Mouse (Mus musculus) adrenal gland, postnatal 25 days (tissue): ENCODE data around the gene Ccnf. TPM values are rescaled to one million over a fixed set of nuclear protein-coding genes. Genes with fewer than 3 reads are reported as not detected.

Experiments used
- DNase-seq: peaks from one replicate; pipeline ENCODE4 v3.0.0; 2021; ENCODE audit warnings: mixed read lengths
- total RNA-seq: library from RNA; stranded (reverse); gene quantifications from 2 replicates; pipeline ENCODE4 v1.2.3, GENCODE M21; 2021

Gene Ccnf
- total RNA-seq, 1 experiment from 2014 or later = 8.3 TPM

- DNase-seq = no peak
Observed at GRCm38 (mm10) chr17:24224741-24225140, 26.5 kb downstream of the Ccnf start.

- DNase-seq = no peak
Observed at GRCm38 (mm10) chr17:24223513-24223912, 27.8 kb downstream of the Ccnf start.

DNA sequence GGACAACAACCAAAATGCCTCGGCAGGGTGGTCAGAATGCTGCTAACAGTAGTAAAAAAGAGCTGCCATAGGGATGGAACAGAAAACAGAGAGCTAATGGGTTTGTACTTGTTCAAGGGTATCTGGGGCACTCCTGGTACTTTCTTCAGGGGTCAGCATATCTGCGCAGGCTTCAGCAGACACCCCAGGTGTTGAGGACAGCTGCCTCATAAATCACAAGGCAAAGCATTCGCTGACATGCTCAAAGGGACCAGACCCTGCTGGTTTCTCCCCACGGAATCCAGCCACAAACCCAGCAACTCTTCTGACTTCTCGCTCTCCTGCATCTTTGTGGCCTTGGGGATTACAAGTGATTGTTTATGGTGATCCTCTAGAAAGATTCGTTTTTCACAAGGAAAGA lies 28.6 kb downstream of the Ccnf start:
- no peak for DNase-seq

DNA sequence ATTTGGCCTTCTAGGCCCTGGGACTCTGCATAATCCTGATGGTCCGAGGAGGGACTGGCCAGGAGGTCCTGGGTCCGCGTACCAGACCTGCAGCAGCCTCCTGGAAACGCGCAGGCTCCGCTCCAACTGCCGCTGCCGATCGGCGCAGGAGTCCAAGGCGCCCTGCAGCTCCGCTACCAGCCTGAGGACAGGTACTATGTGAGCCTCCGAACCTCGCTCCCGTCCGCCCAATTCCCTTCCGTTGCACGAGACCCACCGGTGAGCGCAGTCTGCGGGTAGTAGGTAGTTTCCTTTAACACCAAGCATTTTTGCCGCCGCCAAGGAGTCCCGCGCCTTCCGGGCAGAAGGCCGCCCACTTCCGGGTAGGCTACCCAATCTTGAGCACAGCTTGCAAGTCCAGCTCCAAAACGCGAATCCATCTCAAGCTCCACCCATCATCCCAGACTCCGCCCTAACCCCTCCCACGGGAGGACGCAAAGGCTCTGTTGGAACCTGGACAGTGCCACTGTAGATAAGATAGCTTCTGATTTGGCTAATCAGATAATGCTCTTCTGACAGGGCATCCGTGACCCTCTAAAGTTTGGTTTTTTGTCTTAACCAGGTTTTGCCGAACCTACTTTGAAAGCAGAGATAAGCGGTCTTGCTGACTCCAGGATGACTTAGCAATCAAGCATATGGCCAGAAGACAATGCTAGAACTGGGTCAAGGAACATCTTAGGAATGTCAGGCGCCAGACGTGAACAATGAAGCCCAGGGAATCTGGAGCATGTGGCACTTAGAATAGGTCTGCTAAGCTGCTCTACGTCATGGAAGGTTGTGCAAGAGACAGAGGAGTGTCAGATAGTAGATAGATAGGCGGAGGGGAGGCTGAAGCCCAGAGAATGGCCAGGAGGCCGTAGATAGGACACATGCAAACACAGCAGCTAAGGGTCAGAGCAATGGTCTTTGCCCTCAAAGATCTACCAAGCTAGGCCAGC lies 30.6 kb downstream of the Ccnf start, which contains the start of gene Tedc2:
Tedc2 (minus strand) TSS at position 417 of the 977 bp plus-strand sequence.
- DNase-seq = peak; percentile 91

GRCm38 (mm10) chr17:24216836-24217235 lies 34.4 kb downstream of the Ccnf start:
- no peak for DNase-seq

DNA sequence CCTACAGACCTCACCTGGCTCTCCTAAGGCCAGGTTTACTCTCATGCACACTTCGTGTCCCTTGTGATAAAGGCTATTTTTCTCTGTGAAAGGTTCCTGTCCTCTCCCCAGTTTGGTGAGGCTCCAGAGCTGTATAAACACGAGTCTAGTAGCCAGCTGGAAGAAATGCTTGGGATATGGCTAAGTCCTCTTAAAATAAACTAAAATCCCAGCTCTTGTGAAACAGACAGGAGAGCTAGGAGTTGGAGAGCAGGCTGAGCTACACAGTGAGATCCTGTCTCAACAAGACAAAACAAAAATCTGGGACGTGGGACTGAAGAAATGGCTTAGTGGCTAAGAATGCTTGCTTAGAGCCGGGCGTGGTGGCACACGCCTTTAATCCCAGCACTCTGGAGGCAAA lies 38.1 kb downstream of the Ccnf start:
- DNase-seq = no peak

GRCm38 (mm10) chr17:24212441-24213018 lies 38.8 kb downstream of the Ccnf start:
- no peak for DNase-seq

GRCm38 (mm10) chr17:24211631-24212440 lies 39.4 kb downstream of the Ccnf start:
- peak; percentile 65 for DNase-seq

GRCm38 (mm10) chr17:24210591-24210990 lies 40.7 kb downstream of the Ccnf start:
- no peak for DNase-seq

DNA sequence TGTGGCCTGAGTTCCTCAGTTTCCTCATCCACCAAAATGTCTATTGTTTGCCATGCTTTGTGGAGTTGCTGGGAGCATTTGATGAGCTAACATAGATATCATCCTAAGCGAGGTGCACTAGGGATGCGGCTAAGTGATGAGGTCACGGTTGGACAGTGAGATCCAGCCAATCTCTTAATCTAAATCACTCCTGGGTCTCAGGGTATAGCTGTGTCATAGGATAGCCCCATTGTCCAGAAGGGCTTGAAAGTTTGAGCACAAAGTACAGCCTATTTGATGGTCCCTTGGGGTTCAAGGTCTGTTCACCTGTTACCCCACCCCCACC lies 41.4 kb downstream of the Ccnf start:
- no peak for DNase-seq

DNA sequence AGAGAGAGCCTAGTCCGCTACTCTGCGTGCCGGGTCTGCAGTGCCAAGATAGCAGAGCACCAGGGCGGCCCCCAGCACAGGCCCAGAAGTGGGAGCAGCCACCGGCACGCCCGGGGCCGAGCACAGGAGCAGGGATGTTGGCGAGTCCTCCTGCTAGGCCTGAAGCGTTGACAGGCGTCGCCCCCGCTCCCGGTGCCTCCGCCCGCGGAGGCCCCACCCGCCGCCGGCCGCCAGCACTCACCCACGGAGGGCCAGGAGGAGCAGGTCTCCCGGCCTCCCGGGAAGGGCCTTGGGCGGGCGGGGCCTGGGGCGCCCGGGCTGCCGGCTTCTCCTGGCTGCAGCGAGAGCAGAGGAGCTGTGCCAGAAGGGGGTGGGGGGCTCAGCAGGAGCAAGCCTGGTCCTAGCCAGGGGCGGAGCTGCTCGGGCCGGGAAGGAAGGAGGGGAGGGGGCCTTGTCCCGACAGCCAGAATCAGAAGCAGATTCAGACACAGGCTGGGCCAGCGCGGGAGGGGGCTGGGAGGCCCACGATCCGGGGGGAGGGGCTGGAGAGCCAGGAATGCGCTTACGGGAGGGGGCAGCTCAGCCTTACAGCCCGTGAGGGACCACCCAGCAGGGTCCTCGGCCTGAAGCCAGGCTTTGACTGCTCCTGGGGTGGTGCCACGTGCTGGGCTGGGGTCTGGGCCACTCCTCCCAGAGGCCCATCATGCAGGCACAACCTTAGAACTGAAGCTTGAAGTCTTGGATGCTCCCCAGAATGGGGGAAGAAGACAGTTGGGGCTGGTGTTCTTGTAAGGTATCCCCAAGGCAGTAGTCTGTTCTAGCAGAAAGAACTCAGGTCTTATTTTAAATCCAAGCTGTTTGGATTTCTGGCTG lies 42.0 kb downstream of the Ccnf start, which contains the start of gene Ntn3:
Ntn3 (minus strand) TSS at position 489 of the 873 bp plus-strand sequence.
- peak; percentile 57 for DNase-seq

- DNase-seq = peak; percentile 33
Observed at GRCm38 (mm10) chr17:24208641-24209042, 42.6 kb downstream of the Ccnf start.

DNA sequence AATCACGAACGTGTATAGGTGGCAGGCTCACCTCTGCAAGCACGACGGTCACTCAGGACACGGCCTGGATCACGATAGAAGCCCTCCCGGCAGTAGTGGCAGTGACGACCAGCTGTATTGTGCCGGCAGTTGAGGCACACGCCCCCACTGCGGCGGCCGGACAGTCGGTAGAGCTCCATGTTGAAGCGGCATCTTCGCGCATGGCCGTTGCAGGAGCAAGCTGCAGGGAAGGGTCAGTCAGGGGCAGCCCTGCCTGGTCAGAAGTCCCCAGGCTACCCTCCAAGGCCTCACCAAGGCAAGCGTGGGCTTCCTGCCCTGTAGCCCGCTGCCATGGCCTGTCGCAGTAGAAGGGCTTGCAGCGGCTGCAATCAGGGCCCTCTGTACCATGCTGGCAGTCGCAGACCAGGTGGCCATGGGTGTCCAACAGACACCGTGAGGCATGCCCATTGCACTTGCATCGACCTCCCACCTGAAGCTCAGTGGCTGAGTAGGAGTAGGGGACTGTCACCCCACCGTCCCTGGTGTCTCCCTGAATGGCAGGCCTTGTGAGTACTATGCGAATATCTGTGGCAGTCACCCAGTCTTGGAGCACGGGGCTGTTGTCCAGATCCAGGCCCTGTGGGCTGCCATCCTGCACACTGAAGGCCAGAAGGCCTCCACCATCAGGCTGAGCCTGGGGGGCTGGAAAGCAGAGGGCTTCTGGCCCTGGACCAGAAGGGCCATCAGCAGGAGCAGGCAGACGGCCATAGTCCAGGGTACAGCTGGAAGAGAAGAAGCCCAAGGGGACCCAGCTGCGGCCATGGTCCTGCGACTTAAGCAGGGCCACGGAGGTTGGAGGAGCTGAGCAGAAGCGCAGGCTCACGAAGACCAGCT lies 43.3 kb downstream of the Ccnf start:
- DNase-seq = no peak

GRCm38 (mm10) chr17:24206451-24207351 lies 44.6 kb downstream of the Ccnf start:
- peak; percentile 65 for DNase-seq

DNA sequence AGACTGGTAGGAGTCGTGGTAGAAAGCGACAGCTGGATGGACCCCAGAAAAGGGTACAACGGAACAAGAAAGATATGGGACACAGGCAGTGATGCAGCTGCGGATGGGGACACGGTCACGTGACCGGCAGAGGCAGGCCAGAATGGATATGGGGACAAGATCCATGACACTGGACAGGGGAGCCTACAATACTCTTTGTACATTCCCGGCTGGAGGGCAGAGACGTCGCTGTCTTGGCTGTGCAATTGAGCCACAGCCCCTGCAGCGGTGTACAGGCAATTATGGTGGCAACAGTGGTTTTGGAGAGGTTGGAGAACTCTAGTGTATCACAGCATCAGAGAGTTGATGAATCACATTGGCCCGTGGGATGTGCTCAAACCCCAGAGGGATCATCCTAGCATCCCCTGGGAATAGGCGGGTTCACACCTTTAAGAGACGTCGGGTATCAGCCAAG lies 45.3 kb downstream of the Ccnf start:
- peak; percentile 52 for DNase-seq

- peak; percentile 96 for DNase-seq
Observed at GRCm38 (mm10) chr17:24205284-24205888, 45.9 kb downstream of the Ccnf start, which contains the start of gene Tbc1d24. Tbc1d24 (minus strand) TSS chr17:24205562.

- no peak for DNase-seq
Observed at GRCm38 (mm10) chr17:24204846-24205245, 46.4 kb downstream of the Ccnf start.

GRCm38 (mm10) chr17:24203611-24204534 lies 47.4 kb downstream of the Ccnf start:
- peak; percentile 21 for DNase-seq
